Mouse (Mus musculus): ENCODE results near the gene Cldn24.
"Not testable (repeated sequence)": the region's sequence is repeated elsewhere in the genome, so short reads cannot be mapped to it uniquely, and the experiment has no call there.

Cldn24 gene

DNA sequence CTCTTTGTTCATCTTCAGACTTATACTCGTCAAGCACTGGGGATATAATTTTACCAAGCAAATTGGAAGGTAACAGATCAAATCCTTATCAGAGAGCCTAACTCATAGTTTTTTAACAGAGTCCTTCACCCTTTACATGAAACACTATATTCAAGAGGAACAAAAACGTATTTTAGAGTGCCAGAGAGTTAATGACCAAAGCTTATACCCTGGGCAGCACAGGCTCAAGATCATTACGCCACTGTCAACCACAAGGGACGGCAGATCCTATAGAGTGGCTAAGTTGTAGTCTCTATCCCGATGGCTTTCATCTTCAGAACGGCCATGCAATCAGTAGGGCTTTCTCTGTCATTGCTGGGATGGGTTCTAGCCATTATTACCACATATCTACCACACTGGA is at the start of gene Cldn24:
Gene Cldn24 (plus strand): TSS at position 301 of the 400 bp plus-strand sequence.
- no peak for DNase-seq (ENCODE audit: low spot score)

DNA sequence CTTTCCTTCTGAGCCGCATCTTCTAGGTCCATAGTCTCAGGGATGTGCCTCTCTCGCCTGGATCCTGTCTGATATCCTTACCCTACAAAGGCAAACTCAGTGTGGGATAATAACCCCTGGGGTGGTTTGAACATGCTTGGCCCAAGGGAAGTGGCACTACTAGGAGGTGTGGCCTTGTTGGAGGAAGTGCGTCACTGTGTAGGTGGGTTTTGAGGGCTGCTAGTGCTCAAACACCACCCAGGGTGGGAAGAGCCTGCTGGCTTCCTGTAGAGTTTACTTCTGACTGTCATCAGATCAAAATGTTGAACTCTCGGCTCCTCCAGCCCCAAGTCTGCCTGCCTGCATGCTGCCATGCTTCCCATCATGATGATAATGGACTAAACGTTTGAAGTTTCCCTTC is 49.0 kb upstream of the Cldn24 start:
- no peak for DNase-seq (ENCODE audit: low spot score)

DNA sequence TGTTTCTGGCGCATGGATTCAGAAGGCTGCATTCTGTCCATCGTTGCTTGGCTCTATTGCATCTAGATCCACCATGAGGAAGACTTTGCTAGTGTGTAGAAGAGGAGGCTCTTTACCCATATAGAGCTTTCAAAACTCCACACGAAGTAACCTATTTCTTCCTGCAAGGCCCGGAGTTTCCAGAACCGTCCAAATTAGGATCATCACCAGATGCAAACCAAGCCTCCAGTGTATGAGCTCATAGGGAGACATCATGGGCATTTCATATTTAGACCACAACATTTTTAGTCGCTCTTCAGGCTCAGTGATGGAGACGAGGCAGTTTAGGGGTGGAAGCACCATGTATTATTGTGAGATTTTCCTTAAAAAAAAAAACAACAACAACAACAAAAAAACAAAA is 44.5 kb upstream of the Cldn24 start:
- no peak for DNase-seq (ENCODE audit: low spot score)

DNA sequence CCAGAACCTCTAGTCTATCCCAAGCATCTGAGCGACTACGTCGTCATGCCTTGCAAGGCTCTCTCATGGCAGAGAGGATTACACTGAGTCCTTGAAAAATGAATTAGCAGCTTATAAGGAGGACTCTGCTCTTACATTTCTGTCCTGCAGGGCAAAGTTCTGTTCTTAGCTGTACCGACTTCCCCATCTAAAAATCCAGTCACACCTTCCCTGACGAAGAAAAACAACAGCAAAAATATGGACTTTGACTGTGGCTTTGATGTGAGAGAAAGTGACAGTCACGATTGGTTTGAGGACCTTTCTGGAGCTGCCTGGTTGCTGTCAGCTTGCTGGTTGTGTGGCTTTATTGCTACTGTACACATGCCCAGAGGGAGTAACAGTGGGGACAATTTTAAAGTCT is 42.4 kb upstream of the Cldn24 start:
- DNase-seq (ENCODE audit: low spot score): no peak

DNA sequence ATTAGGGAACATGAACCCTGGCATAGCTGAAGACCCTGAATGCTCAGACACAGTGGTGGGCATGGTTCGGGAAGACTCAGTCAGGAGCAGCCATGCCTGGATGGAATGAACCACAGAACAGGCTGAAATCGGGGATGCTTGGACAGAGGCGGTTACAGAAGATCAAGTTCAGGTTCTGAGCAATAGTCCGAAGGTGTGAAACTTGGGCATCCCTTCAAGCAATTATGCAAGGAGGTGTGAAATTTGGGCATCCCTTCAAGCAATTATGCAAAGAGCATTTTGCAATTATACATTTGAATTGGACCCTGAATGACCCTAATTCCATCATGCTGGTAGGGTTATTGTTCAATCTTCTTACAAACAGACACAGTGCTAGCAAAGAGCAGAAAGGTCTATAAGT is 40.1 kb upstream of the Cldn24 start:
- no peak for DNase-seq (ENCODE audit: low spot score)

DNA sequence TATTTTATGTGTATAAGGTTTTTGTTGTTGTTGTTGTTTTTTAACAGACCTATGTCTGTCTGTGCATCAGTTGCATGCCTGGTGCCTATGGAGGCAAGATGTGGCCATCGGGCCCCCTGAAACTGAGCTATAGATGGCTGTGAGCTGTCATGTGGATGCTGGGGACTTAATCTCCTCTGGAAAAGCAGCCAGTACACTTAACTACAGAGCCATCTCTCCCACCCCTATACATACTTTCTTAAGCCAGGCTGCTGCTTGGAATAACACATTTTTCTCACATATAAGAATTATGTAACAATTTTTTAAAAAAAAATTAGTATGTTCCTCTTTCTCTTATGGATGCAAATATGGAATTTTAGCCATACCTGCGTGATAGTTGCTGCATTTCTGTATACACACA is 38.4 kb upstream of the Cldn24 start:
- no peak for DNase-seq (ENCODE audit: low spot score)

DNA sequence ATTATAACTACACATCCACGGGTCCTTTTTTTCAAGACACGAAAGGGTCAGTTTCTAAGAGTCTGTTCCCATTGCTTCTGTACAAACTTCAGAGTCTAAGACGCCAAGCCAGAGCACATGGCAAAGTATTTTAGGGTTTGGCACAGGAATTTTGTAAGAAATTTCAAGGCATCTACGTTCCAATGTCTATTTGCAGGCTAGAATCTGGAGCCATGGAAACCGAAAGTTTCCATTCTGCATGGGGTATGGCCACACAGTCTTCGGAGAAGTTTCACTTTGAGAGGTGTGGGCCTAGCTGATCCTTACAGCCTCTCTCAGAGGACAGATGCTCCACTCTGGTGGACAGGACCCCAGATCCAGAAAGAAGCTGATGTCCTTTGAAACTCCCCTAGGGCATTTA is 38.0 kb upstream of the Cldn24 start:
- no peak for DNase-seq (ENCODE audit: low spot score)

DNA sequence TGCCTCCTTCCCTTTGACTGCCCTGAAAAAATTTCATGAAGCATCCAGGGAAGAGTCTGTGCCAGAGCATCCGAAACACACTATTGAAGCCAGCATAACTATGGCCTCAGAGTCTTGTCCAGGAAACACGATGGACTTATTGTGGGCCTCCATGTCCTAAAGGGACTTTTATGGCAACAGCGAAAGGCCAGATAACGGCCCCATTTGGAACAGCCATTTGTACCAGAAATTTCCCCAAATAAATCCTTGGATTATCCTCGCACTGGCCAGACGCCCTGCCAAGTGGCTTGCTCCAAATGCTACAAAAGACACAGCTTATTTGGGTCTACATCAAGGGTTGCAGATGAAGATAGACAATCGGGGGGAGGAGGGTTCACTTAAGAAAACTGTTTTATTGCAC is 37.5 kb upstream of the Cldn24 start:
- DNase-seq (ENCODE audit: low spot score): no peak

DNA sequence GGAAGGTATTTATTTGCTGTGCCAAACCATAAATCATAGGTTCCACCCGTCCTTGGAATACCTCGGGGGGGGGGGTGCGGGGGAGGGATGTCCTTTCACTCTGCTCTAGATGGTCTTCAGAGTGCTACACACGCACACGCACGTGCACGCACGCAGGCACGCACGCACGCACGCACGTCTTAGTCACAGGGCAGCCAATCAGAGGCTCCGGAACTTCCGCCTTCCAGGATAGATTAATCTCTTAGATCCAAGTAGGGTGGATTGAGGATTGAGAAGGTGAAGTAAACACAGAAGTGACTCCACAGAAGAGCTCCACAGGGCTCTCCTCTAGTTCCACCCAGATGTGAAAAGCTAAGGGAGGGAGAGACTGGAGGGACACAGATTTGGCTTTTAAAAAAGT is 35.6 kb upstream of the Cldn24 start:
- DNase-seq (ENCODE audit: low spot score): no peak

DNA sequence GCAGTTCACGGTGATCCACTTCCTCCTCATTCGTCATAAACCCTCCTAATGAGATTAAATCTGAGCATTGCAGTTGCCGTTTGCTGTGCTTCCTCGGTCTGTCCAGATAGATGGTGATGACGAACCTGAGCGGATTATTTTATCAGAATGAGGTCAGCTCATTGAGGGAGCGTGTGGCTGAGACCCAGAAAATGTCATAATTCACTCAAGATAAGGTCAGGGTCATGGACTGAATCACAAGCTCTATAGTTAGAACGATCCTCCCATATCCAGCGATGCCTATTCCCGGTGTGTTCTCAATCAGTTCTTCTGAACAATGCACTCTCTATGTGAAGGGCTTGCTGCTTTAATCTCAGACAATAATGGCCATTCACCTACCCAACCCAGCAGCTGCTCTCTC is 34.2 kb upstream of the Cldn24 start:
- no peak for DNase-seq (ENCODE audit: low spot score)

DNA sequence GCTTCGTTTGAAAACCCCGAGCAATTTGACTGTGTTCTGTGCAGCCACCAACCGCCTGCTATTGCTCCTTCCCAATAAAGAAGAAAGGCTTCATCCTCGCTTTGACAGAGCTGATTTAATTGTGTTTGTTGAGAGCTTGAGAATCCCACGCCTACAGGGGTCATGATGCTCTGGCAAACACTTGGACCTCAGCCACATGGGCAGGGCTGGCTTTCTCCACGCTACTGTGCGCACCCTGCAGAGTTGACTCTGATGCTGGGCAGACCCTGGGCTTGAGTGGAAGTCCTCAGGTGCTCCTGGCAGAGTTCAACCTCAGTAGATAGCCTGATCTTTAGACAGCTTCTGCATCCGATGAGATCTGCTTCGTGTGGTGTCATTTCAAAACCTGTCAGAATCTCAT is 30.0 kb upstream of the Cldn24 start:
- no peak for DNase-seq (ENCODE audit: low spot score)

DNA sequence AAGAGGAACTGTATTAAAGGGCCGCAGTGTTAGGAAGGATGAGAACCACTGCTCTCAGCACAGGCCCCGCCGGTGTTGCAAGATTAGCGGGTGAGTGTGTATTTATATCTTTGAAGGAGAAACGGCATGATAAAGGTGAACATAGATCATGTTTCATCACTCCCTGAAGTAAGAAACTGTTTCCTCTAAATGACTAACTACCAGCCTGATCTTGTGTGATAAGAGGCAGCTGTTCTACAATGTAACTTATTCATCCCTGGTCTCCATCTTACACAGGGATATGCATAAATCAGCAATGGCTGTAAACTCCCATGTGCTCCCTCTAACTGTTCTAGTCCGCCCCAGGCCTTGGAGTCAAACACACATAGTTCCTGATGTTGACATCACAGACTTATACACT is 22.5 kb upstream of the Cldn24 start:
- no peak for DNase-seq (ENCODE audit: low spot score)

DNA sequence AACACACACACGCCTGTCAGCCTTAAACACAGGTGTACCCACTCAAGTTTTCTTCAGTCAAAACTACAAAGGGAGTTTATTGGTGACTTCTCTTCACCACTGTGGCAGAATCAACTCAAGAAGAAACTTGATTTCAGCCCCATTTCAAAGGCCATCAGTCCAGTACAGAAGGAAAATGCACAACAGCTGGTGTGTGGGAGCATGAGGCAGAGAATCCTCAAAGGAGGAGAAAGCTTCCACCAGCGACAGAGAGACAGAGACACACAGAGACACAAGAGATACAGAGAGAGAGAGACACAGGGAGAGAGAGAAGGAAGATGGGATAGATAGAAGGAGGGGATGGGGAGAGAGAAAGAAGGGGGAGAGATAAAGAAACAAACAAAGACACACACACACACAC is 19.6 kb upstream of the Cldn24 start:
- no peak for DNase-seq (ENCODE audit: low spot score)

DNA sequence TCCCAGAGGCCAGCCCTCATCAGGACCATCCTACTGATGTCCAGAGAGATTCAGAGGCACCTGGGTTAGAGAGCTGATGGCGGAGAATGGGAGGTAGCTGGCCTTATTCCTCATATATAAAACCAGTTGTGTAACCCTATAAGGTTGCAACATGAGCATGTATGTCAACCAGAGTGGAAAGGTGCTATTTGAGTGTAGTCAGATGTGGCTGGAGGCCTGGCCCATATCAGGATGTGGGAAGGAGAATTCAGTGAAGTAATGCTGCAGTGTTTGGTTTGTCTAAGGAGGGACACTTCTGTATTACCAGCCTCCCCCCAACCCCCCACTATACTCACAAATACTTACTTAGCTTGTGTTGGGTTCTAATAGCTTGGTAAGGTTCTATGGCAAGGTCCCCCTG is 17.7 kb upstream of the Cldn24 start:
- no peak for DNase-seq (ENCODE audit: low spot score)

DNA sequence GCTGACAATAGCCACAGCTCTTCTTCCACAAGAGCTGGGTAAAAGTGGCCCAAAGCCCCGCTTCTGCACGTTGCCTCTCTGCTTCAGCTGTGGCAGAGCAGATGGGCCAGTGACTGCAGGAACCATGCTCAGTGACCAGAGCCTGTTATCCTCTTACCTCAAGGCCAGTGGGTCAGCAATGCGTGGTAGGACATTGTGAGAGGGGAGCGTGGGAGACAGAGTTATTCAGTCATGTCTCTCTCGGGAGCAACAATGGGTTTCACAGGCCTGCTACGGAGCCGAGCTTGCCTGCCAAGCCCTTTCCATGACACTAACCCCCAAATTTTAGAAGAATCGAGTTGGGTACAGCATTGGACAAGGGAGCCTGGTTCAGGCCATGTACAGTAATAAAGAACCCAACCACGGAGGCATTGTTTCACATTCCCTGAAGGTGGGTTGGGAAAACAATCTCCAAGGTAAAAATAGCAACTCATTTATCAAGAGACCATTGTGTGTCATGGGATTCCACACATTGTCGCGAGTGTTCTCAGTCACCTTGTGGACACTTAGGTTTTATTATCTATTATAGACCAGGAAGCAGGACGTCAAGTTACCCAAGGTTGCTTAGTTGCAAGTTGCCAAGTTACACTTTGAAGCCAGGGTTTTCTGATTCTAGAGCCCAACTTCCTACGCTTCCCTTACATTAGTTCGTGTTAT is 11.8 kb upstream of the Cldn24 start:
- DNase-seq (ENCODE audit: low spot score): no peak

DNA sequence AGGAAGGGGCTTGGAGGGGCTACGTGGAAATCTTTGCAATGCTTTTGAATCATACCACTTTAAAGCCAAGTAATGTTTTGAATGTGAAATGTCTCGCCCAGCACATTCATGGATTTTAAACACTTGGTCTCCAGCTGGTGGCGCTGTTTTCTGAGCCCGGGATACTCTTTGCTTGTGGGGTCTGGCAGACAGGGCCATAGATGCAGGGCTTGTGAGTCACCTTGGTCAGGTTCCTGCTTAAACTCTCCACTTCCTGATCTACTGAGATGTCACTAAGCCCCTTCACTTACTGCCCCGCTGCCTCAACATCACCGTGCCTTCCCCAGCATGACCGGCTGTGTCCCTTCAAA is 11.3 kb upstream of the Cldn24 start:
- no peak for DNase-seq (ENCODE audit: low spot score)

DNA sequence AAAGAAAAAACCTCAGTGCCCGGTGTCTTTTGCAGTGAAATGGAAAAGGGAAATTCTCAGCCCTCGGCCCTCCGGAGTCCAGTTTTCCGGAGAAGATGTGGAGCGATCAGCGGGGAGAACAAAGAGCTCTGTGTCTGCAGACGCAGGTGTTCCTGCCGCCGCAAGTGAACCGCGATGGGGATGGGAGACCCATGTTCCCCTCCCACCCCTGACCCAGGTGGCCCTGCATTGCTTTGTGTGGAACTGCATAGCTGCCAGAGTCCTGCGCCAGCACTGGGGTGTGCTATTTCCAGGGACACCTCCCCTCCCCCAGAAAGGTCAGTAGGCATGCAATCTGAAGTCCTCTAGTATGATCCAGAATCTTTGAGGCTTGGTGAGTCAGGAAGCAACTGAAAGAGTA is 10.7 kb upstream of the Cldn24 start:
- DNase-seq (ENCODE audit: low spot score): no peak

DNA sequence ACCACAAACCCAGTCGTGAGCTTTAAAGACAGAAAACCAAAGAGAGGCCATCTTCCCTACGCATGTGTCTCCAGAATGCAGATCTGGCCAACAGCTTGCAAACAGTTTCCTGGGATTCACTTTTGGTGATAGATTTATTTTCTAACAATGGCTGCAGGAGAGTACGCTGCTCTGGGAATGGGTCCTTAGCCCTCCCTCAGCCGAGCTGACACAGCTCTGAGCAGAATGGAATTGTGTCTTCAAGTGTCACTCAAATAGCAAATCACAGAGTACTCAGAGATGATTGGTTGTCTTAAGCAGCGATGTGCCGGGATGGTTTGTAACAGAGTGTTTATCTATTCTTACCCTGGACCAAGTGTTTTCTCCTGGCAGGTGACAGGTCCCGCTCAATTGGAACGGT is 2.9 kb upstream of the Cldn24 start:
- no peak for DNase-seq (ENCODE audit: low spot score)

DNA sequence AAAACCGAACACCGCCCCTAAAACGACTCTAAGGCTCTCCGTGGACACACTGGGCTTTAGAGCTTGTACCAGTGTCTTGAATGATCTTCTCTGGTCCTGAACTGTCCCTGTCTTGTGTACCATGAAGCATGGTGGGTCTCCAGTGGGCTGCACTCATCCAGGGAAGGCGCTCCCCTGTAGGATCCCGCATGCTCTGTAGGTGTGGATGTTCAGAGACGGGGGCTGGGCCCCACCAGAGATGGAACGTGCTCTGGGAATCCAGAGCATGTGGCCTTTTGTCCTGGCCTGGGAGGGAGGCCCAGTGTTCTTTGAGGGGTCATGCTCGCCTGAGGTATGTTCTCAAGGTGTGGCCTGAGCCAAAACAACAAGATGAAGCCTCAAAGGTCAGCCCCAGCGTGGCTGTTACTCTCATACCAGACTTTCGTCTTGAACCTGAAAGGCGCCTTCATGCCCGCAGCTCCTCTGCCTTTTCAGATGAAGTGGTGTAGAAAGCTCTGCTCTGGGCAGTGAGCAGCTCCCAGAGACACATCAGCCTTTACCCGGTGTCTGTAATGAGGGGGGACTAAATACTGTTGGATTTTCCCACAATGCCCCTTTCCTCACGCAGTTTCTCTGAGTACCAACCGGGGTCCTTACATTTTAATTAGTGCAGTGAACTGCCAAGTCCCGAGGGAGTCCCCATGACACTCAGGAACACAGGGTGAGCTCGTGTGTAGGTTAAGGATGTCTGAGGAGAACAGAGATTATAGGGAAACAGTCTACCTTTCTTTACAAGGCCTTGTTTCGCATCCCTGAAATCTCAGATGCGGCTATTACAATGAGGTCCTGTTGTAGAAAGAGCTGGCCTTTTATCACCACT is 800 bp upstream of the Cldn24 start:
- no peak for DNase-seq (ENCODE audit: low spot score)

DNA sequence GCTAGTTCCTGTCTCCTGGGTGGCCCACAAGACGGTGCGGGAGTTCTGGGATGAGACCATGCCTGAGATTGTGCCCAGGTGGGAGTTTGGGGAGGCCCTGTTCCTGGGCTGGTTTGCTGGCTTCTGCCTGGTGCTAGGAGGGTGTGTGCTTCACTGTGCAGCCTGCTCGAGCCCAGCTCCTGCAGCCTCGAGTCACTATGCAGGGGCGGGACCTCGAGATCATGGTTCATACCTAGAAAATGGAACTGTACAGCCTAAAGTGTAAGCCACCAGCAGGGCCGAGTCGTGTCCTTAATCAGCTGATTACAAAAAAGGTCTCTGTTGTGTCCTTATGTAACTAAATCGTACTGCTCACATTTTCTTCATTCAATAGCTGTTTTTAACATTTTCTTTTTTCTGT is 598 bp downstream of the Cldn24 start:
- DNase-seq (ENCODE audit: low spot score): not testable (repeated sequence)

DNA sequence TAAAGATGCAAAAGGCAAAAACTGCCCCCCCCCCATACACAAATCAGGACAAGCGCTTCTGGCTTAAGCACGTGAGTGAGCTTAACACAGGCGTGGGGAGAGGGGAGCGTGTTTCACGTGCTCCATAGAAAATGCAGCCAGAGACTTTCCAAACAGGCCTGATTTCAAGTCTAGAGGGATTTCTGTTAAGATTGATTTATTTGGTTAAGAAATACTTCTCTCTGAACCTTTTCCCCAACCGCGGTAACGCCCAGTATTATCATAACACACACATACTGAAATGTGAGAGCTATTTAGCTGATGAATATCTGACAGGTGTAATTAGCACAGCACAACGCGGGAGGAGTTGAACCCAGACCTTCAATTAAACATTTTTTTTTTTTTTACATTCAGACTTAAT is 1.8 kb downstream of the Cldn24 start:
- DNase-seq (ENCODE audit: low spot score): no peak

DNA sequence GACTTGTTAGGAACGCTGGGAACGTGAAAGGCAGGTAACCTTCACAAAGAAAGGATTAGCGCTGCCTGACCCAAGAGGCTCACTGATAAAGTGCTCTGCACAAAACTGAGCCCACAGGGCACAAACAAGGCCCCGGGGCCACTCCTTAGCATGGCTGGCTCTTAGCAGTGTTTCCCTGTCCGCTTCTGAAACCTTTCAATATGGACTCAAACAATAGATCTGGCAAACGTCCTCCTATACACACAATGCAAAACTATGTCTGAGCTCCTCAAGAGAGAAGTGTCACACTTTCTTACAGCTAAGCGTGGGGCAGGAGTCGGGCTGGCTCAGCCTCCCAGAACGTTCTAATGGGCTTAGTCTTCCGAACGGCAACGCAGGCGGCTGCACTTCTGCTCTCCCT is 2.2 kb downstream of the Cldn24 start, which contains the start of gene Cldn22:
Gene Cldn22 (plus strand): TSS at position 301 of the 400 bp plus-strand sequence.
- no peak for DNase-seq (ENCODE audit: low spot score)

DNA sequence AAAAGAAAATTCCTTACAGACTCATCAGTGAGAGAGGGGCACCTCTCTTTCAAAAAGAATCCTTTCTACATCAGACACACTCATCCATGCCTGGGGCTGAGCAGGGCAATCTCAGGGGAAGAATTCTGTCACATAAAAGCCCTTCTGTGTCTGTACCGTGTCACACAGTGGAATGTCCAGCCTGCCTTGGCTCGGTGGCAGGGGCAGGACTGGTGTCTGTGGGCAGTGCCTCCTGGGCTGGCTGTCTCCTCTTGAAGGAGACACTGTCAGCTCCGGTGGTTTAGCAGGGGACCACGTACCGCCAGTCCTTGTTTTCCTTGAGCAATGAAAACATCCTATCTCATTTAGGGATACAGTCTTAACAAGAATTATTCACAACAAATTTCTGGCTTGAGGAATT is 3.7 kb downstream of the Cldn24 start:
- DNase-seq (ENCODE audit: low spot score): no peak

DNA sequence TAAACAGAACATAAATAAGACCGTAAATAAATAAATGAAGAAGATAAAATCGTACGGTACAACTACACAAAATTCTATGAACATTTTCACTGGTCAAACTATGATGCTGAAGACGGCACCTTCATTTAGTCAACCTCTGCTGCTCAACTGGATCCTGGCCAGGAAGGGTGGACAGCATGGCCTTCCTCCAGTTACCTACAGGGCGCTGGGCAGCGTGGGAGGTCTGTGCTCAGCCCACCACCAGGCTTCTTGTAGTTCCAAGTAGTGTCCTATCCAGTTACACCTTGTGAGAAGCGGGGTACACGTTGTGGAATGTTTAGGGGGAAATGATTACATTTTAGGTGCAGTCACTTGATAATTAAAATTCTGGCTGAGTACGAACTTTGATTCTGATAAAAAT is 5.0 kb downstream of the Cldn24 start:
- DNase-seq (ENCODE audit: low spot score): no peak
